Mouse (Mus musculus): Measurements from ENCODE around the gene Itgb3bp. TPM values are rescaled to one million over a fixed set of nuclear protein-coding genes. Genes with fewer than 3 reads are reported as not detected.

The Itgb3bp gene
- total RNA-seq, 2 experiments from 2014 or later, result 8.4 to 9.0 TPM

GRCm38 (mm10) chr4:99717905-99718304 is 211.7 kb downstream of the Itgb3bp start:
- DNase-seq, result no peak

- DNase-seq, result no peak
Measured at GRCm38 (mm10) chr4:99715783-99716416, 213.7 kb downstream of the Itgb3bp start.

Other genes starting within 250 kb of the Itgb3bp start
- gene Alg6, start 214.1 kb downstream of the Itgb3bp start, total RNA-seq (2021), result 10 to 100 TPM in 1 of 2 experiments, 1 to 10 TPM in 1; 9.8 to 11.8 TPM
- 10 to 100 TPM in 1 of 2 experiments, 1 to 10 TPM in 1; 6.5 to 10.7 TPM for gene Efcab7, start 100.6 kb downstream of the Itgb3bp start, total RNA-seq (2021)
- 100 to 1,000 TPM; 137 to 157 TPM for gene Pgm1, start 399 bp downstream of the Itgb3bp start, total RNA-seq (2021)
- gene Ror1, start 166.0 kb upstream of the Itgb3bp start, total RNA-seq (2021), result 1 to 10 TPM; 5.5 to 6.2 TPM